Mouse (Mus musculus) embryonic fibroblast, embryonic 13.5 days (primary cell): Measurements from ENCODE around the gene Ptcd3.

ENCODE experiments used
- CTCF ChIP-seq: IDR thresholded peaks from 2 replicates; pipeline ENCODE4 v1.5.1; 2011; ENCODE audit warnings: mild to moderate bottlenecking, control low read depth, low read length, moderate library complexity, borderline replicate concordance; ENCODE audit not compliant: insufficient read depth
- POLR2A ChIP-seq: IDR thresholded peaks from 2 replicates; pipeline ENCODE4 v1.6.1; 2011; ENCODE audit warnings: low read depth, mild to moderate bottlenecking, control low read depth, low read length, moderate library complexity

DNA sequence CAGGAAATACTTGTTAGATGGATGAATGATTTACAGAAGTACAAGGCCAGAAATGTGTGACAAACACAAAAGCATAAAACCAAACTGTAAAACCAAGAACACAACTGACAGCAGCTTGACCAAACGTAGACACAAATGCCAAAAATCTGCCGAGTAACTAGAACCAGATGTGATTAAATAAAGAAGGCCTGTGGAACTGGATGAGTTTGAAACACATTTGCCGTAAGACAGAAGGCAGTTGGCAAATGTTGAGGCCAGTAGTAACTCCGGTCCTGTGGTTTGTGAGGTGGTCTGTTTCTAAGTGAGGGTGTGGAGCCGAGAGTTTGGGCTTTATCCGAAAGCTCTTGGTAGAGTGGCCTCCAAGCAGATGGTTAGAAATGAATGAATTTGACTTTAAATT, 32.4 kb upstream of the Ptcd3 start:
- no peak for TF ChIP-seq CTCF
- TF ChIP-seq POLR2A = no peak
